Mouse (Mus musculus): ENCODE measurements around the gene Aldh3a2. TPM values are rescaled to one million over a fixed set of nuclear protein-coding genes. Genes with fewer than 3 reads are reported as not detected.

Aldh3a2 gene
- polyA plus RNA-seq, 1 experiment from 2014 or later: 26.1 TPM

Other genes starting within 250 kb of the Aldh3a2 start
- gene Kcnj12, start 244.9 kb downstream of the Aldh3a2 start, polyA plus RNA-seq (2014; fragmentation: Nextera tagmentation; extraction: Ambion mirVana): 1.5 and 2.0 TPM in 2 replicates
- 1.4 and 2.2 TPM in 2 replicates for gene Tnfrsf13b, start 140.7 kb downstream of the Aldh3a2 start, polyA plus RNA-seq (2014; fragmentation: Nextera tagmentation; extraction: Ambion mirVana)
- 95.0 and 111 TPM in 2 replicates for gene Usp22, start 92.4 kb downstream of the Aldh3a2 start, polyA plus RNA-seq (2014; fragmentation: Nextera tagmentation; extraction: Ambion mirVana)
- gene Aldh3a1, start 59.9 kb downstream of the Aldh3a2 start, polyA plus RNA-seq (2014; fragmentation: Nextera tagmentation; extraction: Ambion mirVana): not detected in 2 replicates
- 0.19 TPM in 1 of 2 replicates, not detected in the other for gene Slc47a2, start 75.4 kb upstream of the Aldh3a2 start, polyA plus RNA-seq (2014; fragmentation: Nextera tagmentation; extraction: Ambion mirVana)
- 20.2 and 23.7 TPM in 2 replicates for gene Slc47a1, start 110.9 kb upstream of the Aldh3a2 start, polyA plus RNA-seq (2014; fragmentation: Nextera tagmentation; extraction: Ambion mirVana)
- 0.09 TPM in 1 of 2 replicates, not detected in the other for gene Rnf112, start 186.7 kb upstream of the Aldh3a2 start, polyA plus RNA-seq (2014; fragmentation: Nextera tagmentation; extraction: Ambion mirVana)
- gene Mfap4, start 218.0 kb upstream of the Aldh3a2 start, polyA plus RNA-seq (2014; fragmentation: Nextera tagmentation; extraction: Ambion mirVana): 57.6 and 58.4 TPM in 2 replicates
- 22.3 and 25.8 TPM in 2 replicates for gene Mapk7, start 226.9 kb upstream of the Aldh3a2 start, polyA plus RNA-seq (2014; fragmentation: Nextera tagmentation; extraction: Ambion mirVana)
- 13.3 and 14.5 TPM in 2 replicates for gene B9d1, start 237.7 kb upstream of the Aldh3a2 start, polyA plus RNA-seq (2014; fragmentation: Nextera tagmentation; extraction: Ambion mirVana)

Measured in heart, embryonic 11.5 days (tissue).